ENCODE assay signal across 1 mouse cellular context in the genomic region with DNA sequence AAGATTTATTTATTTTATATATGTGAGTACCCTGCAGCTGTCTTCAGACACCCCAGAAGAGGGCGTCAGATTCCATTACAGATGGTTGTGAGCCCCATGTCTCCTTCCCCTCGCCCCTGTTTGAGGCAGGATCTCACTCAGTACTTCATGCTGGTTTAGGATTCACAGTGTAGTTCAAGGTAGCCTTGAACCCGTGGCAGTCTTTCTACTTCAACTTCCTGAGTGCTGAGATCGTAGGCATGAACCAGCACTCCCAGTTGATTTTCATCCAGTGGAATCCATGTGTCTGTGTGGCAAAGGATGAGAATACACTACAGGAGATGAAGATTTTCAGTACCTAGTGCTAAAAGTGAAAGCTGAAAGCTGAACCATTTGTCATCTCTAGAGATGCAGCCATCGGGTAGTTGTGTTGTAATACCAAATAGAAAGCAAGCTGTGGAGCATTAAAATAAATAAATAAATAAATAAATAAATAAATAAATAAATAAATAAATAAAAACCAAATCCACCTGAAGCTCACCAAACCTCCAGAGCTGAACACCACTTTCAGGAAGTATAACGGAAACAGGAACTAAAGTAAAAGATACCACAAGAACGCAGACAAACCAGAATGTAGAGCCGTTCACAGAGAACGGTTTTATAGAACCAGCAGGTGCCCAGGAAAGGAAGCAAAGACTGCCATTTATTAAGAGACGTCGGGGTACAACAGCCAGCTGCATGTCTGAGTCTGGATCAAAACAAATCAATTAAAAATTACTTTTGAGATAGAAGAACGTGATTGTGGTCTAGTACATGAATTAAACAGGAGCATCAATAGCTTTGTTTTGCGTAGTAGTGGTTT.
TF ChIP-seq lines count a peak whose summit lies in the region.

No protein-coding gene starts in this region.

TF ChIP-seq in MEL, 35 proteins besides CTCF, POLR2A, EP300 and RAD21:
- TF ChIP-seq ETS1 (IDR thresholded peaks at IDR 0.05; ENCODE audit: low read depth, low read length) (peak; percentile 32; the same call in 1 of the 2 replicates), ZMIZ1 (IDR thresholded peaks at IDR 0.05; ENCODE audit: low read depth, low read length) (no peak), TAL1 (IDR thresholded peaks at IDR 0.05; ENCODE audit: low read length) (no peak), USF1 (IDR thresholded peaks at IDR 0.05; ENCODE audit: low read depth, low read length) (no peak), TBP (IDR thresholded peaks at IDR 0.05; ENCODE audit: low read depth, low read length) (peak; percentile 77; the same call in 1 of the 2 replicates), MAFK (IDR thresholded peaks at IDR 0.05; ENCODE audit: borderline replicate concordance, low read depth, low read length) (no peak), RCOR1 (IDR thresholded peaks at IDR 0.05; ENCODE audit: low read depth, low read length) (0 out of 2 replicates have a peak, but pooled peaks have one; percentile 28), NELFE (IDR thresholded peaks at IDR 0.05; ENCODE audit: low read depth, low read length) (peak; percentile 44), POLR2AphosphoS5 (IDR thresholded peaks at IDR 0.05; ENCODE audit: borderline replicate concordance, low read depth, low read length) (no peak), SMC3 (IDR thresholded peaks at IDR 0.05; ENCODE audit: low read depth, low read length) (peak; percentile 52), POLR2AphosphoS2 (IDR thresholded peaks at IDR 0.05; ENCODE audit: low read length) (0 out of 2 replicates have a peak, but pooled peaks have one; percentile 40), ZC3H11A (IDR thresholded peaks at IDR 0.05; ENCODE audit: low read depth, low read length) (peak; percentile 31), USF2 (IDR thresholded peaks at IDR 0.05; ENCODE audit: borderline replicate concordance in 1 of 2, insufficient read depth in 1 of 2, low read depth in 1 of 2, low read length in 2 of 2) (no peak), E2F4 (IDR thresholded peaks at IDR 0.05; ENCODE audit: borderline replicate concordance, low read depth, low read length) (no peak), CHD2 (IDR thresholded peaks at IDR 0.05; ENCODE audit: low read length) (no peak), MYC (IDR thresholded peaks at IDR 0.05; ENCODE audit: low read depth, low read length) (0 out of 2 replicates have a peak, but pooled peaks have one; percentile 25), ELF1 (IDR thresholded peaks at IDR 0.05; ENCODE audit: low read depth, low read length) (peak; percentile 89), CHD1 (IDR thresholded peaks at IDR 0.05; ENCODE audit: low read depth, low read length) (peak; percentile 91; the same call in 1 of the 2 replicates), MAX (IDR thresholded peaks at IDR 0.05; ENCODE audit: low read length) (no peak), MXI1 (IDR thresholded peaks at IDR 0.05; ENCODE audit: low read depth, low read length) (peak; percentile 62), SIN3A (IDR thresholded peaks at IDR 0.05; ENCODE audit: low read length) (peak; percentile 84), JUND (IDR thresholded peaks at IDR 0.05; ENCODE audit: low read depth, low read length) (no peak), HCFC1 (IDR thresholded peaks at IDR 0.05; ENCODE audit: low read depth, low read length) (peak; percentile 56), ZNF384 (IDR thresholded peaks at IDR 0.05; ENCODE audit: low read depth, low read length) (no peak)
